Mouse (Mus musculus): Measurements from ENCODE around the gene Chrna9.

Chrna9 gene

DNA sequence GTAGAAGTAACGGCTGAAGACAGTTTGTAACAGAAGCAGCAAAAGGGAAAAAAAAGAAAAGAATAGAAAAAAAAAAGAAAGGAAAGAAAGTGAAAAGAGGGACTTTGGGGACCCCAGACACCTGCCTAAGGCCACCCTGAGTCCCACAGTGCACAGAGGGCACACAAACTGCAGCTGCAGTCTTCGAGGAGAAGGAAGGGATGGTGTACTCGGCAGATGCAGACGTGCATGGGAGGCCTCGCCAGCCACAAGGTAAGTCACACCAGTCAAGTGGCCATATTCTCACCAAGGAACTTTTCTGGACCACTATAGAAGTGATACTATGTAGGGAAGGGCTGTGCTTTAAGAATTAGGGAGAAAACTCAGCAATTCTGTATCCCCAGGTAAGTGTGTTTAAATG lies at the start of gene Chrna9:
Gene Chrna9, plus strand, starts transcription at position 139 of the 400 bp plus-strand sequence.
- DNase-seq = peak; percentile 78

DNA sequence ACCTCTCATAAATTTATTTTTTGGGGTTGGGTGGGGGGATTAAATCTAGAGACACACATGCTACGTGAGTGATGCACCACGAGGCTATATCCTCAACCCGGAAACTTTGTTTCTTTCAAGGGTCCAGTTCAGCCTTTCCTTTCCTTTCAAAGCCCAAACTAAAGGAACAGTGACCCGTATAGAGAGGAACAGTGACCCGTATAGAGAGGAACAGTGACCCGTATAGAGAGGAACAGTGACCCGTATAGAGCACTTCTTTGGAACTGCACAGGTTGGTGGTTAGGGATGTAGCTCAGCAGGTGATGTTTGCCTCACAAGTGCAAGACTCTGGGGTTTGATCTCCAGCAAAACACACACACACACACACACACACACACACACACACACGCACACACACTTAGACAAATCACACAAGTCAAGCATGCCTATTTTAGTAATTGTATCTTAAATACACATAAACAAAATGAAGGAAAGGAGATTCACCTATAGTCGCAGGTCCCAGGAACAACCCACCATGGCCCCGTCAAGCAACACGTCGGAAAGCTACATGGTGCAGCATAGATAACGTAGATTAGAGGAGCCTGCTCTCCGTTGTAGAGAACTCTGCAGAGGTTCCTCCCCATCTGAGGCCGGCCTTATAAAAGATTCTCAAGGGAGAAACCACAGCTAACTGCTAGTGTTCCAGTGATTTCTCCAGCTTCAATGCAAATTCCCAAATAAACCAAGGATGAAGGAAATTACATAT lies 48.9 kb upstream of the Chrna9 start:
- peak; percentile 11 for DNase-seq

DNA sequence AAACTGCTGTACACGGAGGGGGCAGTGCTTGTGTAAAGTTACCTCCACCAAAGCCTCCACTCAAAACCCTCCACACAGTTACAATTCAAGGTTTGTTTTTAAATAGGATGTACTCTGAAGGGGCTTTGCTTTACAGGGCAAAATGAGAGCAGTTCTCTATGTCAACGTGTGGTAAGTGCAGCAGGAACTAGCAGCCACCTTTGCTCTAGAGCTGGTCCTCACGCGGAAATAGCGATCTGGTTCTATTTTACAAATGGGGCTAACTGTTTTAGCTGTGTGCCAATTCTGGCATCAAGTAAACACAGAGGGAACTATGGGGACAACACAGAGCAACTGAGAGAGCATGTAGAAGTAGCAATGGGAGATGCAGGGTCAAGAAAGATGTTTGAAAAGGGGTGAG lies 46.6 kb upstream of the Chrna9 start:
- no peak for DNase-seq

DNA sequence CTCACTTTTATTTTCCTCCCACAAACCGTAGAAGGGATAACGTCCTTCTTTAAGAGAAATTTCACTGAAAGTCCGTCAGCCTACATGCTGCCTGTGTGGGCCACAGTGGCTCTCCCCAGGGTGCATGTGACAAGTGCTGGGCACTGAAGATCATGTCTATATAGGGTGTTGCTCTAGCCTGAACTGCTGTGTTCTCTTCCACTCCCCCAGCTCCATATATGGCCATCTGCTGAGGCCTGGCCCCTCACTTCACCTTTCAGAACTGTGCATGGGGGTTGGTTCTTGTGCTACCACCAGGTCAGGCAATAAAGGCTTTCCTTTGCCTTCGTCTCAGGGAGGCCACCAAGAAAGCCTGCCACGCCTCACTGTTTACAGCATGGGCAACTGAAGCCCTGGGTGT lies 45.7 kb upstream of the Chrna9 start:
- DNase-seq = no peak

DNA sequence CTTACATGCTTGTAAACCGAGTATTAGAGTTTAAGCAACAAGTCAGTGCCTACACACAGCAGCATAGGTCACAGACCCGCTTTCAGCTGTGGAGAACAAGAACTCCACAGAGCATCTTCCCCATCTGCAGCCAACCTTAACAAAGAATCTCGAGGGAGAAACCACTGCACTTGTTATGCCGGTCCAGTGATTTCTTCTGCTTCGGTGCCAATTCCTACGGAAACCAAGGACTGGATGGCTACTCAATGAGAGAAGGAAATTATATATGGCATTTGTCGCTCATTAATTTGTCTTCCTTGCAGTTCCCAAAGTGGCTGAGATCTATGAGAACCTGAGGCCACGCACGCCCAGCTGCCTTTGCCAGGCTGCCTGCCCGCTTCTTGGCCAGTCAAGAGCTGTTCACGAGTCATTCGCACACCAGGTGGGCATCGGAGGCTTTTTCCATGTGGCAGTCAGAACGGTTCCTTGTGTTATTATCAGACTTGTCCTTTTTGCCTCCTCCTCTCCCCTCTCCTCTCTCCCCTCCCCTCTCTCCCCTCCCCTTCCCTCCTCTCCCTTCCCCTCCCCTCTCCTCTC lies 43.4 kb upstream of the Chrna9 start:
- no peak for DNase-seq

DNA sequence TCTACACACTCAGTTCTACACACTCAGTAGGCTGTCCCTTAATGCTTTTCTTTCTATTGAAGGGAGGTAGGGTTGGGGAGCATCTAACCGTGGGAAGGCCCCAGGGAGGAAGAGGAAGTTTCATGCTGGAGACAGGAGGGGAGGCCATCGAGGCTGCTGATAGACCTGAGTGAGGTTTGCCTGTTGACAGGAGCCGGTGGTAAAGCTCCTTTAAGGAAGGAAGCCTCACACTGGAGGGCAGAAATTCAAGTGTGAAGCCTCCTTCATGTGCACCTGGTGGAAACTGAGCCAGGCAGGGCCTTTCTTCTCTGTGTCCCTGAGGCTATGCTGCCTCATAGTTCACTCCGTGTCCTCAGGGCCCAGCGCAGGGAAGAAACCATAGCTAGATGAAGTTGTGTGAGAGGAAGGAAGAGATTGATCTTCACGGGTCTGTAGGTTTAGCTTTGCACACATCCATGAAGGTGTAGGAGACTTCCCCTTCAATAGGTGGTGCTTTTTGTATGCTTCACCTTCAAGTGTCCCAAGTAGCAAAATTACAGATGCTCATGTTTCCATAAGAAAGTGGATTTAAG lies 39.5 kb upstream of the Chrna9 start:
- DNase-seq = peak; percentile 53

DNA sequence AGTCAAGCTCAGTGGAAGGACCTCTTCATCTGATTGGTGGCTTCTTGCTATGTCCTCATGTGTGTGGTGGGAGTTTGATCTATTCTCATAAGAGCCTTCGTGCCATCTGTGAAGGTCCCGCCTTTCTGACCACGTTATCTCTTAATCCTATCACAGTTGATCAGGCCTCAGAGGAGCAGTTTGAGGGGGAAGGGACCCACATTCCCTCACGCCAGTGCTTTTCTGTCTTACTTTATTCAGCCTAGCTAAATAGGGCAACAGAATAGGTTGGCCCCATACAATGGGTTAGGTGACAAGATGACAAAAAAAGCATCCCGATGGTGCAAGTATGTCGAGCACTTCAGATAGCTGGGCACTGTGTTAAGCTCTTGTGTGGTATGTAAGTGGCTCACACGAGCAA lies 39.0 kb upstream of the Chrna9 start:
- DNase-seq = no peak

DNA sequence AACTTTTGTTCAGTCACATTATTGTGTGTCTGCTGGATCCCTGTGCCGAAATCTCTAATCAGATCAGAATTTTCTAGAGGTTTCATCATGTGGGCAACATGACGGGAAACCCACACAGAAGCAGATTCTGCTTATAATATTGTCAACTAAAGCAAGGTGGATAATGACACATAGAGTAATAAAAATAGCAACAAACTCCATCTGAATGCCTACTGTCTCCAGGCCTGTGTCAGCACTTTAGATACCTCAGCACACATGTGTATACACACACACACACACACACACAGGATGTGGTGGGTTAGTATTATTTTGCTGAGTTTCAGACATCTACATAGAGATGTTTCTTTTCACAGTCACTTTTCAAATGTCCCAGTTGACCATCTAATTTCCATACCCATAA lies 37.0 kb upstream of the Chrna9 start:
- no peak for DNase-seq

DNA sequence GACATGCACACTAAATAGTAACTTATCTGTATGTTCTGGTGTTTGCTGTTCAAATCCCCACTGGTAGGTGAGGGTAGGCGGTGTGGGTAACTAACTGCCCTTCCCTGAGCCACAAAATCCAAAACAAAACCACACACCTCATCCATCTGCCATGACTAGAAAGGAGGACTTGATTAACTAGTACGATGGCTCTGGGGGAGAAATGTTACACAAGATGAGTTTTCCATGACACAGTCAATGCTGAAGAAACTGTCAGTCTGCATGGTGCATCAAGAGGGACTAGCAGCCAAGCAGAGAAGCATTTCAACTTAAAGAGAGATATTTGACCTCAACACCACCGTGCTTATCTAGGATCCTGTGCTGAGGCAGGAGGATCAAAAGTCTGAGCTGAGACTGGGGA lies 36.0 kb upstream of the Chrna9 start:
- no peak for DNase-seq

DNA sequence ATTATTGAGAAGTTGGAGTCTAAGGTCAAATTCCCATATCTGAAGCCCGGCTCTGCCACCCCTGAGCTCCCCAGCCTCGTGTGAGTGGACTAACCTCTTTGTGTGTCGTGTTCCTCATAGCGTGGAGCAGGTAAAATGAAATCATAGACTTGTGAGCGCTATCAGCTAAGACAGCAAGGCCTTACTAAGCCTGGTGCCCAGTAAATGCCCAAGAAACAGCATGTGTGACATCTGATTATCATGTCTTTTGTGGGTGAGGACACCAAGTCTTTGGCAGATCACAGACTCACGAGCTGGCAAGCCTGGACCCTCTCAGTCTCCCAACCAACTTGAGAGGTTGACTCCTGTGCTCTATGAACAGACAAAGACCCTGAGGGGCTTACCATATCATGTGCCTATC lies 34.6 kb upstream of the Chrna9 start:
- DNase-seq = no peak

DNA sequence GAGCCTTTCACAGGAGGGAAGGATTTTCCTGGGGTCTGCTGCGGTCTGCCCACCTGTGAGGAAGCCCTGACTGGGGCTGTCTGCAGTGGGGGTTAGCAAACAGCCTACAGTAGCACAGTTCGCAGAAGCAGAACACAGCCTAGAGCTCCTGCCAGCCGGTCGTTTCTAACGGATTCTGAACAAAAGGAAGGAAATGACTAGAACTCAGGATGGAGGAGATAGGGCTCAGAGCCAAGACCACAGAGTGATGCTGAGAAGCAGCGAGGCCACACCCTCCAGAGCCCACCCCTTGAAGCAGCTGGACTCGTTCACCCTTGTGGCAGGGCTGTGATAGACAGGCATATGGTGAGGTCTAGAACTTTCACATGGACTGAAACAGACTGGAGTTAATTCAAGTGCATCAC lies 33.9 kb upstream of the Chrna9 start:
- peak; percentile 76 for DNase-seq

DNA sequence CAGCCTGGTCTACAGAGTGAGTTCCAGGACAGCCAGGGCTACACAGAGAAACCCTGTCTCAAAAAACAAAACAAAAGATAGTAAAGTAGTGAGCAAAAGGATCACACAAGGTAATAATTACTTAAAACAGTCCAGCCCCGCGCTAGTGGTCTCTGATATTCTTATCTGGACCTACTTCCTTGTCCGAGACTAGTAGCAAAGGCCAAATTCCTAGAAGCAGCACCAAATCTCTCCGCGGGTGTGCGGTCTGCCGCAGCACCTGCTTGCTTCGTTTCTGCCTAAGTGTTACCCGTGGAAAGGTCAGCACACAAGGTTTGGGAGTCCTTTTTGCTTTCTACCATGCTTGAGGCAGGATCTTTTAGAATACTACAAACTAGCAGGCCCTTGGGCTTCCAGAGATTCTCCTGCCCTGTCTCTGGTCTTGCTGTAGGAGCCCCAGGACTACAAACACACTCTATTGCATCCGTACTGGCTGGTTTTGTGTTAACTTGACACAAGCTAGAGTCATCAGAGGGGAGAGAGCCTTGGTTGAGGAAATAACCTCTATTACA lies 32.8 kb upstream of the Chrna9 start:
- peak; percentile 46 for DNase-seq

DNA sequence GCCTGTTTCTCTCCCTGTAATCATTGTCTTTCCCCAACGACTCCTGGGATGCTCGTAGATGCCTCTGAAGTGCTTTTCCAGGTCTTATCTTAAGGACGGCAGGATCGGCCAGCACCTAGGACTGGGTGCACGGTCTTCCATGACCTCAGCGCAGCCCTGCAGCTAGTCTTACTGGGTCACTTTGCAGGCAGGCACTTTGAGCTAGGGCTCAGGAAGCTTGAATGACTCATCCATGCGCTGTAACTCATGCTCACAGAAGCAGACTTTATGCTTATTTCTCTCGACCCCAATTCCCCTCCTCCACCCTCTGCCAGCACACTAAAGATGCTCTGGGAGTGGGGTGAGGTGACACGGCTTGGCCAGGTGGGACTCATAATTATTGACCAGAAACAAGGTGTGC lies 31.9 kb upstream of the Chrna9 start:
- DNase-seq = no peak

DNA sequence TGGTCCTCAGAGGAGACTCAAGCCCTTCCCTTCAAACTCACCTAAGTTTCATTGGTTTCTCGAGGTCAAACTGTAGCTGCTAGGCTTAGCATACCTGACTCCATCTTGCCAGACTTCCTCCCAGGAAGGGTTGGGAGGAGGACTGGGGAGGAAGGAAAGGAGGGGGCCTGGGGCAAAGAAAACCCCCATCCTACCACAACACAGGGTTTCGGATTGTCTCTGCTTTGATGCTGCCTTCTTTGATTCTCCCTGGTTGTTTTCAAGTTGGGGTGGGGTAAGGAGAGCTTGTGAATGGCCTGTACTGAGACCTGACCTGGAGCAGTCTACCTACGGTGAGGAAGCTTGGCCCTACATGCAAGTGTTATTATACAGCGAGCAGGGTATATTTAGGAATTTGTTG lies 30.2 kb upstream of the Chrna9 start:
- DNase-seq = peak; percentile 38

DNA sequence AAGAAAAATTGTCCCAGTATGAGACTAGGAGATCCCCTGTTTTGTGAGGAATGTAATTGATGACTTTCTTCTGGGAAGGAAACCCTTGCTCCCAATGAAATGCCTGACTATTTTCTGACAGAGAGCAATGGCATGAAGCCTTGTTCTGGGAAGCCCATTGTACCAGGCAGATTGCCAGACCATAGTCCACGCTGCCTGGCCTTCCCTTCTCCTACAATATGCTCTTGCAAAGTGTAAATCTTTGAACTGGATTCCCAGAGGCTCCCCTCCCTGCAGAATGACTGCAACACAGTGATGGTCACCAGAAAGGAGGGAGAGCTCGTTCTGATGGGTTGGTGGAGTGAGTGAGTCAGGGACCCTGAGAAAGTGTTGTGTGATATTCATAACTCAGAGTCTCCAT lies 26.0 kb upstream of the Chrna9 start:
- DNase-seq = no peak

DNA sequence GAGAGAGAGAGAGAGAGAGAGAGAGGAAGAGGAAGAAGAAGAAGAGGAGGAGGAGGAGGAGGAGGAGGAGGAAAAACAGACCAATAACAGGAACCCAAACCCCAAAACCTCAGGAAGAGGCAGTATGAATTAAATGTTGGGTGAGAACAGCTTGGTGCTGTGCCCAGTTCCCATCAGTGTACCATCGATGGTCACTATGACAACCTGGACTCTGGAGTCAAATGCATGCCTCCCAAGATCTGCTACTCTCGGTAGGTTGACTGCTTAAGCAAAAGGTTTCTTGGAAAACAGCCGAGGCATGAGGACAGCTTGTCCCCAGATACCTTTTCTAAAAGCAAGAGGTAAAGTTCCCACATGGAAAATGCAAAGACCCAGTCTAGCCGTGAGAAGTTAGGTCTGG lies 25.4 kb upstream of the Chrna9 start:
- DNase-seq = no peak

DNA sequence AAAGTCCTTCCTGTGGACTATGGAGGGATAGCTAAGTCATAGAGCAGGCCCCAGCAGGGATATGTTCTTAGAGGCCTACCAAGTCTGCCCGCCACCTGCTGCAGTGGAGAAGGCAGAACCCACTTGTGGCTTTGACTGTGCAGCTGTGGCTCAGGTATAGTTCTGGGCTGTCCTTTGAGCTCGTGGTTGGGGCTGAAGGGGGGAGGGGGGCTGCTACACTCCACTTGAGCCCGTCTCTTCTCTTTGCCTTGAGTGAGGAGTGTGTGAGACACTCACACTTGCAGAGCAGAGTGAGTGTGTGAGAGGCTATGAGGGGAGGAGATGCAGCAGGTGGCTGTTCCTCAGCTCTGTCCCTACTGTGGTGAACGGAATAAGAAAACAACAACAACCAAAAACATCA lies 24.3 kb upstream of the Chrna9 start:
- DNase-seq = peak; percentile 83

DNA sequence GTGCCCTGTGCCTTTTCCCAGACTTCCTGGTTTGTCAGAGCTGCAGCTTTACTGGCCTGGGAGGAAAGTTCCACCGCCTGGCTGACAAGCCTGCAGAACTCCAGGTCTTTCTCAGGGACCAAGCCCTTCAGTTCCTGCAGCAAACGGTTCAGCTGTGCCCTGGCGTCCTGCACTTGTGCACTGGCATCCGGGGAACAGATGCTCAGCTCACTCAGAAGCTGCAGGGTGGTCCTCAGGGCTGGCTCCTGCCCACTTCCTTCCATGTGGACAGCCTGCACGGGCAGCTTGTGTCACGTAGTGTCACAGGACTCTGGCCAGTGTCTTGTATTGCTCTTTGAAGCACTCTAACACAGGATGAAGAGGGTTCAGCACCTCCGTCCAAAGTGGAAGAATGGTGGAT lies 23.0 kb upstream of the Chrna9 start:
- peak; percentile 76 for DNase-seq

DNA sequence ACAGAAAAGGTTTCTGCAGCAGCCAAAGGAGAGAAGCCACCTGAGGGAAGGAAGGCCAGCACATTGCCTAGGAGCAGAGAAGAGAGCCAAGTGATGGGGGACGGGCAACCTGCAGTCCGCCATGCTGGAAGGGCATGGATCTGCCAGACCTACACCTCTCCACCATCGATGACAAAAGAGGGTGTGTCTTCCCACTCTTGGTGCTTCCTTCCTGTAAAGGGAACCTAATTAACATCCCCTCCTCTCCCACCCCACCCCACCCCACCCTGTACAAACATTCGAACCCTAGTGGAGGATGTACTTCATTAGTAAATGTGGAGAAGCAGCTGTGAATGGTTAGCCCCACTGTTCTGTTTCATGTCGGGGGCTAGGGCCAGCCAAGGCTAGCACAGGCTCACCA lies 22.5 kb upstream of the Chrna9 start:
- peak; percentile 46 for DNase-seq

DNA sequence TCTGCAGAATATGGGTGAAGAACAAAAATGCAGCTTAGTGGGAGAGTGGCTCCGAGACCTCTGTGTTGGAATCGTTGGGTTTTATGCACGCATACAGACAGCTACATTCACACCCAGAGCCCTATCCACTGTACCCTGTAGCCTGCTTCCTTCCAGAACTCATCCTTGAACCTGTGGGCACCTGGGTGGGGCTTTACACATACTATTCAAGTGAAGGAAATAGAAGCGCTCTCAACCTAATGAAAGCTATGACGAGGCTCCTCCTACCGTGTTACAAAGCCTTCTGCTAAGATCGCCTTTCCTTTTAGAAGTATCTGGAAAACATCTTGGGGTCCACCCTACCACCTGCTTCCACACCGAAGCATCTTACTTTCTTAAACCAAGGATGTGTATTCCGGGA lies 21.6 kb upstream of the Chrna9 start:
- no peak for DNase-seq

DNA sequence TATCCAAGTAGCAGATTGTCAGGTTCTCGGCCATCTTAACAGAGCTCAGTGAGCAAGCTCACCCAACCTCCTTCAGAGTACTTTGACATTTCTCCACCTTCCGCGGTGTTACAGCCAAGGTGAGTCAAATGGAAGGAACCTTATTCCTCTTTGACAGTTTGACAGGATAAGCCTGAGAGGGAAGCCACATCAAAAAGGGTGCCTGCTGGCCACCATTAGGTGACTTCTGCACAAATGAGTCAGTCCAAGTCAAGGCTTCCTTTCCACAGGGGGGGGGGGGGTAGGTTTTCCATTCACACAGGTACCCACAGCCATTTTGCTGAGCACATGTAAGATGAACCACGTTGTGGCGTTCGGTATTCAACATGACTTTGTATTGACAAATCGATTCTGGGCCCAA lies 20.4 kb upstream of the Chrna9 start:
- DNase-seq = no peak

DNA sequence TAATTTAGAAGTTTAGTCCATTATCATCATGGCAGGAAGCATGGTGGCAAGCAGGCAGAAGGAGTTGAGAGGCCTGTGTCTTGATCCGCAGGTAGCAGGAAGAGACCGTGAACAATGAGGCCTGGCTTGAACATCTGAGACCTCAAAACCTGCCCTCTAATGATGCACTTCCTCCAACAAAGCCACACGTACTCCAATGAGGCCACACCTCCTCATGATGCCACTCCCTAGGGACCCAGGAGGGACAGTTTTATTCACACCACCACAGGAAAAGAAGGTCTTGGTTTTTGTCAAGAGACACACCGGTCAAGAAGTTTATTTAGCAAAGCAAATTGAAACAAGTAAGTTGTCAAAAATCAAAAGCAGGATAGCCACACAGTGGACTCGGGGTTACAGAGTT lies 17.8 kb upstream of the Chrna9 start:
- no peak for DNase-seq

DNA sequence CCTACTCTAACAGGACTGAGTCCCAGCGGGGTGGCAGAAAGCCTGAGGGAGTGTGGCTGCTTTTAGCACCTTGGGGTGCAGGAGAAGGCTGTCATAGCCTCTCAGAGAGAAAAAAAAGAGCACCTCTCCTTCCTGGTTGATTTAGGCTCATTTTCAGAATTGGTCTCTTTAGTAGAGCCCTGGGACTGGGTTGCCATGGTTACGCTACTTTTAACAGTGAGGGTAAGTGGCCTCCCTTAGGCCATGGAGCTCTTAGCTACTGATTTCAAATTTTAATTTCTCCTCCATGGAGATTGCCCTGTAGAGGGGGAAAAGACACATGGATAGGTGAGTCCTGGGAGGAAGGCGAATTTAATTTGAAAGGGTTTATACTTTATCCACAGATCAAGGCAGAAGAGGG lies 16.1 kb upstream of the Chrna9 start:
- no peak for DNase-seq

DNA sequence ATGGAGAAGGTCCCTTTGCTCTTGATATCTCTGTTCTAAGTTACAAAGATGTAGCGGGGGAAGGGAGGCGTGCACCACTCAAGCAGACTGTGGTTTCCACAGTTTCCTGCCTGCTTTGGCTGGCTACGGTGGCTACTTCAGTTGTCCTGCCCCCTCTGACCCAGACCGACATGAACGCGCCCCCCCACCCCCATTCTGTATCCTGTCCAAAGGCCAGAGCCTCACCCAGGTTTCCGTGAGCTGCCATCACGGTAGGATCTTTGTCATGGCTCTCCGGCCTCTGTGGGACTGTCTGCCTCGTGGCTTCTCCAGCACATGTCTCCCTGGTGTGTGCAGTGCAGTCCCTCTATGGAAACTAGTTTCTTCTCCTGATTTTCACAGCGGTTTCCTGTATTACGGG lies 15.4 kb upstream of the Chrna9 start:
- DNase-seq = peak; percentile 67

Measured in thymus, postnatal 4 days (tissue).